Mouse (Mus musculus): ENCODE measurements around the gene Card9.

Gene Card9

DNA sequence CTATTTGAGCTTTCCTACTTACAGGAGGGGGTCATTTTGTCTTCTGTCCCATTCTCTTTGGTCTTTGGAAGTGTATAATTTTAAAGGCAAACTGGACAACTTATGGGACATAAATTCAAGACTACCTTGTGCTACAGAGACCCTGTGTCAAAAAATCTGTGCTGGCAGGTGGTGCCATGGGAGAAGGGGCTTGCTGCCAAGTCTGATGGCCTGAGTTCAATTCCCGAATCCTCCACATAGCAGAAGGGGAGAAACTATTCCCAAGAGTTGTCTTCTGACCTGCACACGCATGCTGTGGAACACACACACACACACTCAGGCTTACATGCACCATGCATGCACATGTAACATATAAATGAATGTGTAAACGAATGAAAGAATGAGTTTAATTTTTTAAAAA is 54.0 kb downstream of the Card9 start:
- CTCF ChIA-PET: no interaction called here

DNA sequence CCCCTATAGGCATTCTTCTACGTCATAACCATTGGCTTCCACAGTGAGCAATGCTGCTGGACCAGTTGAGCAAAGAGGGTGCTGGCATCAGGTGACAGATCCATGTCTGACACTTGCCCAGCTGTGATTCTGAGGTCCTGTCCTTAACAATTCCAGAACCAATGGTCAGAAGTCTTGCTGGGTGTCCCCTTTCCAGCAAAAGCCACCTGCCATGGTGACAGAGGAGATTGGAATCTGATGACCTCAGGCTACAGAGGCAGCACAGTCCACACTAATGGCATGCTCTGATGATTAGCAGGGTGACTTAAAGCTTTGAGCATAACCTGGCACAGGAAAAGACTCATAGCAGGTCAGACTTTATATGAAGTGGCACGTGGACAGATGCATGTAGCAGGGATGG is 55.2 kb downstream of the Card9 start:
- CTCF ChIA-PET: no interaction called here

DNA sequence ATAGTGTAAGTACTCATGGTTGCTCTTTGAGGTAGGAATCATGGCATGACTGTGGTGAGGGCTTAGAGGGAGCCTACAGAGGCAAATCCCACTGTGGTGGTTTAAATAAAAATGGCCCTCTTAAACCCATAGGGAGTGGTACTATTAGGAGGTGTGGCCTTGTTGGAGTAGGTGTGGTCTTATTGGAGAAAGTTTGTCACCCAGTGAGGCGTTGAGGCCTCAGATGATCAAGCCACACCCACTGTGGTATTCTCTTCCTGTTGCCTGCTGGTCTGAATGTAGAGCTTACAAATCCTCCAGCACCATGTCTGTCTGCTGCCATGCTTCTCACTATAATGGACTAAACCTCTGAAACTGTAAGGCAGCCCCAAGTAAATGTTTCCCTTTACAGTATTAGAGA is 56.0 kb downstream of the Card9 start:
- CTCF ChIA-PET: no interaction called here

Data from spleen, embryonic (tissue).